Mouse (Mus musculus): Measurements from ENCODE around the gene Zfp831. TPM values are rescaled to one million over a fixed set of nuclear protein-coding genes. Genes with fewer than 3 reads are reported as not detected.

Zfp831 gene
- polyA plus RNA-seq, 1 experiment from 2014 or later, result 0.06 TPM

DNA sequence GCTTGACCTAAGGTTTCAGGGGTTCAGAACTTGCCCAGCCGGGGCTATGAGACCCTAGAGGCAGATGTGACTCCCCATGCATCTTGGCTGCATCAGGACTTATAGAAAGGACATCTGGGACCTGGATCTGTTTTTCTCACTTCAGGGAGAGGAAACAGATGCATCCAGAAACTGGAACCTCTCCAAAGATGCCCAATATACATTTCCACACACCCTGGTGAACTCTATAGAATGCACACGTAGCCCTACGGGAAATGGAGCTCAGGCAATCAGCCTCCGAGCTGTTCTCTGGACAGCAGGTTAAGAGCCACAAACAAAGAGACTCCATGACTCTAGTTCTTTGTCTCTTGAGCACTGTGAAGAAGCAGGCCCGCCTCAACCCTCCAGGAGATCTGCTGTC lies 37.0 kb upstream of the Zfp831 start:
- ATAC-seq, result no peak
- no peaks in the 10 kb centered on the region for H3K9me3 ChIP-seq (replicated peaks)
- H3K4me2 ChIP-seq, result no peak overlapping the region
- no peak overlapping the region for H3K4me3 ChIP-seq
- no peaks in the 10 kb centered on the region for H3K27me3 ChIP-seq (replicated peaks)
- no peak overlapping the region for H3K9ac ChIP-seq
- H3K4me1 ChIP-seq, result peaks cover 17% of the 10 kb centered on the region
- H3K27ac ChIP-seq, result no peak overlapping the region
- 73% methylated on average over 5 of the region's 5 CpGs for WGBS (ENCODE audit: insufficient replicate concordance)
- H3K36me3 ChIP-seq, result no peaks in the 10 kb centered on the region

DNA sequence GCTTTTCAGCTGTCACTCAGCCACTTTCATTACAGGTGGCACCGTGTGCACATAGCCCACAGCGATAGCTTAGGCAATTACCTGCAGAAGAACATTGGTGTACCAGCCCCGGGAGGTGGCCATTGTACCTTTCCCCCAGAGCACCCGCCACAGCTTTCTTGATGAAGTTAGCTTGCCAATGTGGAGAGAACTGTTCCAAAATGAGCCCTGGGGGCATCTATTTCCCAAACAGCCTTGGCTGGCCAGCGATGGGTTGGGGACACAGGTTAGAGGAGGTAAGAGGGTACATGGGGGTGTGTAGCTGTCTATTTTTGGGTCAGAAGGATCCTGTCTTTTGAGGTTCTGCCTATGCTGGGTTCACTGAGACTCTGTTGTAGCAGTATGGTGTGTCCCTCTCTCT lies 33.4 kb upstream of the Zfp831 start:
- no peak overlapping the region for H3K4me3 ChIP-seq
- ATAC-seq, result no peak
- H3K27me3 ChIP-seq (replicated peaks), result no peaks in the 10 kb centered on the region
- WGBS (ENCODE audit: insufficient replicate concordance), result 72% methylated on average over 5 of the region's 5 CpGs
- peaks cover 13% of the 10 kb centered on the region for H3K4me1 ChIP-seq
- no peaks in the 10 kb centered on the region for H3K9me3 ChIP-seq (replicated peaks)
- no peak overlapping the region for H3K4me2 ChIP-seq
- H3K36me3 ChIP-seq, result no peaks in the 10 kb centered on the region
- no peak overlapping the region for H3K27ac ChIP-seq
- no peak overlapping the region for H3K9ac ChIP-seq

DNA sequence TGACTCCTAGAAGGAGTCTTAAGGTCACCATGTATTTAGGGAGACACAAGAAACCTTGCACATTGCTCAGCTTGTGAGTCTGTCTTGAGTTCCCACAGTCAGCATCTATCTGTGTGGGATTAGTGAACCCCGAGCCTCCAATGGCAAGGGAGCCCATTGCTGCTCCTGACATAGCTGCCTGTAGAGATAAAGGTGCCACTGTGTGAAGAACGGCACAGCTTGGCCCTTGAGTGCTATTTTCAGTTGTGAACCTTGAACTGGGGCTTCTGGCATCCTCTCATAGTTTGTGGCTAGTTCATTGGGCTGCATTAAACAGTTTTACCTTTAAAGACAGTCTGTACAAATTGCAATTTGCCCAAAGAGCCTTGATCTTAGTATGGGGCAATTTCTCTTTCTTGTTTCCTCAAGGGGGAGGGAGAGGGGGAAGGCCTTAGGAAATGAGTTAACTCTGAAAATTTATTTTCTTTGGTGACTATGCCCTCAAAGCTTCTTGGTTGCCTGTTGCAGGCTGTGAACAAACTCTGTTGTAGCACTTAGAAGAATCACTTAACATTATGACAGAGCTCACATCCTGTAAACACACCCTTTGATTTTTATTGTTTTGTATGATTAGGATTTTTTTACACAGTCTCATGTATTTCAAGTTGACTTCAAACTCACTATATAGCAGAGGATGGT lies 30.8 kb upstream of the Zfp831 start:
- H3K27me3 ChIP-seq (replicated peaks), result no peaks in the 10 kb centered on the region
- no peak overlapping the region for H3K4me2 ChIP-seq
- no peak for ATAC-seq
- H3K27ac ChIP-seq, result no peak overlapping the region
- no peaks in the 10 kb centered on the region for H3K36me3 ChIP-seq
- H3K9me3 ChIP-seq (replicated peaks), result no peaks in the 10 kb centered on the region
- H3K4me3 ChIP-seq, result no peak overlapping the region
- no peak overlapping the region for H3K9ac ChIP-seq
- H3K4me1 ChIP-seq, result peaks cover 22% of the 10 kb centered on the region
- whole genome bisulfite sequencing (ENCODE audit: insufficient replicate concordance), result 36% methylated on average over 2 of the region's 2 CpGs

DNA sequence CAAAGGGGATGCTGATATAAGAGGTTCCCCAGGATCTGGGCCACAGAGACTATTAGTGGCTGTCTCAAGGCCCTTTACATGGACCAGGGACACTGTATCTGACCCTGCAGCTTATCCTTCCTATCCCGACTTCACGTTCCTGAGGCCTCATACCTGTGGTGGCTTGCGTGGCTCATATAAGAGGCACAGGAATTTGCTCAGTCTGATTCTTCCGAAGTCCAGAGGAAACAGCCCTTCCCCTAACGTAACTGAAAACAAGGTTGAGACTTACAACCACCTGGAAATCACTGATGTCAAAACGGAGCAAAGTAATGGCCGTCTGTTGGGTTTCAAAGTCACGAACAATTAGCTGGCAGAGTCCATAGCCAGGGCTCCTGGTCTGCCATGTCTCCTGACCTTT lies 30.1 kb upstream of the Zfp831 start:
- Histone ChIP-seq H3K4me2 (no peak overlapping the region), H3K4me1 (peaks cover 22% of the 10 kb centered on the region), H3K4me3 (no peak overlapping the region), H3K36me3 (no peaks in the 10 kb centered on the region), H3K27ac (no peak overlapping the region), H3K9me3 (replicated peaks) (no peaks in the 10 kb centered on the region), H3K9ac (no peak overlapping the region), H3K27me3 (replicated peaks) (no peaks in the 10 kb centered on the region)
- WGBS (ENCODE audit: insufficient replicate concordance), result 76% methylated on average over 8 of the region's 8 CpGs
- no peak for ATAC-seq

DNA sequence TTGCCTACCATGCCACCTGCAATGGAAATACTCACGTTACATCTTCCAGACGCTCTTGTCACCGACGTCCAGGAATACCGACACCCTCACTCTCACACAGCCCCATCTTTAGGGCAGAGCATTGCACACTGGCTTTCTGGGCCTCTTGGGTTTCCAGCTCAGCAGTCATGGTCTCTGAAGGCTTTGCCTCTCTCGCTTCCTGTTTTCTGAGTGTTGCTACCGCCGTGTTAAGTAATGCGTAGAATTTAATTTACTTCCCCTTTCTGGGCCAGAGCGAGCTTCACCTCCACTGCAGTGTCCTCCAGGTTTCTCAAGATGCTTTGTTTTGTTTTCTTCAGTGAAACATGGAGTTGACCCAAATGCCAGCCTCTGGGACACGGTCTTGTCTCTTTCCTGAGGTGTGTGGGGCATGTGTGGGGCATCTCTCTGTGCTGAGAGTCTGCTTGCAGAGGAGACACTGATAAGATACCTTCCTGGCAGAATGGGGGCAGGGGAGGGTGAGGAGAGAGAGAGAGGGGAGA lies 29.4 kb upstream of the Zfp831 start:
- peak; percentile 56 for ATAC-seq
- H3K4me3 ChIP-seq, result no peak overlapping the region
- no peak overlapping the region for H3K27ac ChIP-seq

DNA sequence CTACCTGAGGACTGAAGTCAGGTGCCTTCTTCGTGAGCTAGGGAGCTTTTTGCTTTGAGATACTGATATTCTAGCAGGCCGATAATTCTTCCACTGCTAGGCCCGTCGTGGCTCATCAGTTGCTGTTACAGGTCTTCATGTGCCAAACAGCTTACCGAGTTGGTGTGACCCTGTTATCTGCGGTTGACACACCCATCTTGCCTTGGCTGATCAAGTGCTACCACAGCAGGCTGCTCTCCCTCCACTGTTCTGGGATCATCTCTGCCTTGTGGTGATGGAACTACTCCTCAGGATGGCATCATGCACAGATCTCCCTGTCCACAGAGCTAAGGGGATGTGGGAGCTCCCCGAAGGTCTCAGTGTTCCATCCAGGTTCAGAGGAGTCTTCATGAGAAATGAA lies 21.5 kb upstream of the Zfp831 start:
- Histone ChIP-seq H3K27ac (no peak overlapping the region), H3K9ac (no peak overlapping the region), H3K27me3 (replicated peaks) (no peaks in the 10 kb centered on the region), H3K4me3 (no peak overlapping the region), H3K4me2 (no peak overlapping the region), H3K36me3 (no peaks in the 10 kb centered on the region), H3K9me3 (replicated peaks) (no peaks in the 10 kb centered on the region), H3K4me1 (peaks cover 13% of the 10 kb centered on the region)
- ATAC-seq, result peak; percentile 87
- 46% methylated on average over 7 of the region's 7 CpGs for WGBS (ENCODE audit: insufficient replicate concordance)

More for the DNA sequence above, 29.4 kb upstream of the Zfp831 start:
- 32% methylated on average over 11 of the region's 11 CpGs for WGBS (ENCODE audit: insufficient replicate concordance)
- H3K4me1 ChIP-seq, result peaks cover 22% of the 10 kb centered on the region
- H3K36me3 ChIP-seq, result no peaks in the 10 kb centered on the region
- H3K4me2 ChIP-seq, result peak overlapping the region; percentile 15; the same call in 1 of the 2 replicates
- H3K9ac ChIP-seq, result no peak overlapping the region
- no peaks in the 10 kb centered on the region for H3K9me3 ChIP-seq (replicated peaks)
- no peaks in the 10 kb centered on the region for H3K27me3 ChIP-seq (replicated peaks)

DNA sequence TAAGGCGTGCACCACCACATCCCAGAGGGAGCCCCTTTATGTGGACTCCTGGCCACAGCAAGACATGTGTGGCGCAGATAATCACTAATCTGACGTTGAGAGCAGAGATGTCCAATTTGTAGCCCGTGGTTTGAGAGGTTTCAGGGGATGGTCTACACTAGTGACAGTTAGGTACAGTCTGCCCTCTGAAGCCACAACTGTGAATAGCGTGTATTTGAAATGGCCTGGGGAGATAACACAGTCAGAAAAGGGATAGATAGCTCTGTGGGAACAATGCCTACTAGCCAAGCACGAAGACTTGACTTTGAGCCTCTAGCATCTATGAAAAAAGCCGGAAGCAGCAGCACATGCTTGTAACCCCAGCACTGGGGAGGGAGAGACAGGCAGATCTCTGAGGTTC lies 18.9 kb upstream of the Zfp831 start:
- Histone ChIP-seq H3K4me1 (peaks cover 13% of the 10 kb centered on the region), H3K9ac (no peak overlapping the region), H3K9me3 (replicated peaks) (no peaks in the 10 kb centered on the region), H3K36me3 (no peaks in the 10 kb centered on the region), H3K27me3 (replicated peaks) (no peaks in the 10 kb centered on the region), H3K4me3 (no peak overlapping the region), H3K27ac (no peak overlapping the region), H3K4me2 (no peak overlapping the region)
- WGBS (ENCODE audit: insufficient replicate concordance), result 40% methylated on average over 7 of the region's 7 CpGs
- ATAC-seq, result peak; percentile 45; the same call in 1 of the 2 replicates

DNA sequence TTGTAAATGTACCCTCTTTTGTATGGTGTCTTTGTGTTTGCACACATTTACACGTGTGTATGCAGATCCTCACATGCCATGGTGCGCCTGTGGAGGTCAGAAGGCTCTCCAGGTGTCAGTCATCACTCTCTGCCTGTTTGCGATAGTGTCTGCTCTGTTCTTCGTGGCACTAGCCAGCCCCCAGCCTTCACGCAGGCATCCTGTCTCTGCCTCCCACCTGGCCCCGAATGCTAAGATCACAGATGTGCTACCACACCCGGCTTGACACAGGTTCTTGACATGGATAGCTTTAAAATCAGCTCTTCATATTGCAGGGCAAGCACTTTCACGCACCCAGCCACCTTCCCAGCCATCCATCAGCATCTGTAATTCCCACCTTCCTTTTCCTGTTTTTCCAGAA lies 16.3 kb upstream of the Zfp831 start:
- no peaks in the 10 kb centered on the region for H3K27me3 ChIP-seq (replicated peaks)
- no peaks in the 10 kb centered on the region for H3K9me3 ChIP-seq (replicated peaks)
- H3K27ac ChIP-seq, result no peak overlapping the region
- H3K36me3 ChIP-seq, result no peaks in the 10 kb centered on the region
- 64% methylated on average over 8 of the region's 8 CpGs for WGBS (ENCODE audit: insufficient replicate concordance)
- H3K4me3 ChIP-seq, result no peak overlapping the region
- H3K9ac ChIP-seq, result no peak overlapping the region
- H3K4me2 ChIP-seq, result no peak overlapping the region
- H3K4me1 ChIP-seq, result peaks cover 1% of the 10 kb centered on the region
- no peak for ATAC-seq

DNA sequence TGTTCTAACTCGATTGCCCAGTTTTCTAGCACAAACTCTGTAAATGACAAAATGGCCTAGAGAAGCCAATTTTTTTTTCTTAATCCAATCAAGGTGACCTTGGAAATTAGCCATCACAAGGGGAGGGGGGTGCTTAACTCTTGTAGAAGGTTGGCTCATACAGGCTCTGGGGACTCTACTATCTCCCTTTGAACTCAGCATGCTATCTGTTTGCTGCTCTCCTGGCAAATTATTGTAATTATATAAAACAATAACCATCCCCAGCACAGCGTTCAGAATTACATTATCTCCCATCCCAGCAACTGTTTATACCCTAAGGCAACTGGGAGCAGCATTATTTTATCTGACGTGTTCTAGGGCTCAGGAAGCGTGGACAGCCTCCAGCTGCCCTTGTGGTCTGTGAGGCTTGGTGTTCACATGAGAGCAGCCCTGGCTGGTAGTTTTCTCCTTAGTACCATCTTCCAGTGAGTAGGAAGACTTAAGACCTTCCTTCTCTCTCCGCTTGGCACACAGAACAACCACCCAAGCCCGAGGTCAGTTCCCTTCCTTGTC lies 14.0 kb upstream of the Zfp831 start:
- H3K27ac ChIP-seq, result no peak overlapping the region
- H3K27me3 ChIP-seq (replicated peaks), result no peaks in the 10 kb centered on the region
- H3K4me1 ChIP-seq, result no peaks in the 10 kb centered on the region
- no peak for ATAC-seq
- 55% methylated on average over 6 of the region's 6 CpGs for WGBS (ENCODE audit: insufficient replicate concordance)
- H3K9ac ChIP-seq, result no peak overlapping the region
- H3K9me3 ChIP-seq (replicated peaks), result no peaks in the 10 kb centered on the region
- no peak overlapping the region for H3K4me3 ChIP-seq
- no peak overlapping the region for H3K4me2 ChIP-seq
- H3K36me3 ChIP-seq, result no peaks in the 10 kb centered on the region

DNA sequence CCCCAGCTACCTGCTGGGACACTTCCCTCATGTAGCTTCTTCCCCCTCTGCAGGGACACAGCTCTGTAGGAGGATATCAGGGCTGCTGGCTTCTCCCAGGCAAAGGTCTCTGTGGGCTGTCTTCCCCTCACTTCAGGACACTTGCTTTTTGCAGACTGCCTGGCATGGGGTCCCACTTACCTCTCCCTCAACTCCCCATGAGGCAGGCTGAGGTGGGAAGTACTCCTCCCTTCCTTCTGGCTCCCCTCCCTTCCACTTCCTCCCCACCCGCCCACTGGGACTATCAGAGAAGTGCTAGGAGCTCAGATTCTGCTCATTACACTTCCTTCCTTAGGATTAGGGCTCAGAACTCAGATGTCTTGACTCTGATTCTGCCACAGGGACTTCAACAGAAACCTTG lies 6.6 kb upstream of the Zfp831 start:
- no peak for ATAC-seq
- WGBS (ENCODE audit: insufficient replicate concordance), result 0% methylated on average over 1 of the region's 1 CpGs

DNA sequence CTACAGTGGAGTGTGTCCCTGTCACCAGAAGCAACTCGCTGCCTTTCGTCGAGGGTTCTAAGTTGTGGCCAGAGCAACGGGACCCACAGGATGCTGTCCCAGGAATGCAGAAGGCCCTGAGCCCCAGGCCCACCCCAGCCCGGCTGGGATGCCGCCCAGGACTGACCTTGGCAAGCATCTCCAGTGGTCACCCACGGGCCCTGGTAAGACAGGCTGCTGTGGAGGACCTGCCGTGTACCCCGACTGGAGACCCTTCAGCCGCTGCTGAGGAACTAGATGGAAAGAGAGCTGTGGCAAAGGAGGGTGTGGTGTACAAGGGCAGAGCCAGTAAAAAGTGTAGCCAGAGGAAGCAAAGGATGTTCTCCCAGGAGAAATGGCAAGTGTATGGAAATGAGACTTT lies 1.6 kb downstream of the Zfp831 start:
- Histone ChIP-seq H3K4me2 (no peak overlapping the region), H3K27me3 (replicated peaks) (no peaks in the 10 kb centered on the region), H3K9ac (no peak overlapping the region), H3K9me3 (replicated peaks) (no peaks in the 10 kb centered on the region), H3K36me3 (no peaks in the 10 kb centered on the region), H3K4me1 (no peaks in the 10 kb centered on the region), H3K27ac (no peak overlapping the region), H3K4me3 (no peak overlapping the region)
- WGBS (ENCODE audit: insufficient replicate concordance), result 74% methylated on average over 10 of the region's 10 CpGs
- ATAC-seq, result no peak

More for the DNA sequence above, 6.6 kb upstream of the Zfp831 start:
- Histone ChIP-seq H3K4me1 (no peaks in the 10 kb centered on the region), H3K9me3 (replicated peaks) (no peaks in the 10 kb centered on the region), H3K36me3 (no peaks in the 10 kb centered on the region), H3K27me3 (replicated peaks) (no peaks in the 10 kb centered on the region), H3K9ac (no peak overlapping the region), H3K4me2 (no peak overlapping the region), H3K4me3 (no peak overlapping the region), H3K27ac (no peak overlapping the region)

DNA sequence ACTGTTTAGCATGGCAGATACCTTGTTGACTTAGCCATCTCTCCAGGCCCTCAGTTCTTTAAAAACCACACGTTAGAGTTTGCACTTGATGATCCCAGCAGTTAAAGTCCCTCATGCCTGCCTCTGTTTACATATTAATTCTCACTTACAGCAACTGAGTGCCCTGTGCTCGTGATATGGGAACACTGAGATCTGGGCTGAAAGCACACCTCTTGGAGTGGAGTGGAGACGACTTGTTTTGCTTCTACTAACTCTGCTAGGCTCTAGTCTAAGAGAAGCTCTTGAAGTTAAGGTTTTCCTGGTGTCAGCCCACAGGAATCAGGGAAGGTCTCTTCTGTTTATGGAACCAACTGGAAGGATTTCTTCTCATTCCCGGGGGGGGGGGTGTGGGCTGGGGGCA lies 9.5 kb downstream of the Zfp831 start:
- WGBS (ENCODE audit: insufficient replicate concordance), result 39% methylated on average over 4 of the region's 4 CpGs
- Histone ChIP-seq H3K4me1 (no peaks in the 10 kb centered on the region), H3K36me3 (no peaks in the 10 kb centered on the region), H3K9me3 (replicated peaks) (no peaks in the 10 kb centered on the region), H3K4me2 (no peak overlapping the region), H3K27ac (no peak overlapping the region), H3K4me3 (no peak overlapping the region), H3K27me3 (replicated peaks) (peaks cover 4% of the 10 kb centered on the region; the same call in 1 of the 2 replicates), H3K9ac (no peak overlapping the region)
- no peak for ATAC-seq

Data from liver, embryonic 12.5 days (tissue).